Mouse (Mus musculus) embryonic facial prominence, embryonic 15.5 days (tissue): ENCODE data around the gene Lrrc59. TPM values are rescaled to one million over a fixed set of nuclear protein-coding genes. Genes with fewer than 3 reads are reported as not detected.
"Not testable (repeated sequence)": the region's sequence is repeated elsewhere in the genome, so short reads cannot be mapped to it uniquely, and the experiment has no call there.

Experiments
- ATAC-seq: fragments of 200-750 bp; cut with Nextera tagmentation; 2 replicates; pipeline ENCODE4 v1.8.0; 2017; ENCODE audit warnings: low read depth, moderate TSS enrichment; ENCODE audit not compliant: insufficient number of reproducible peaks, low FRiP score, low TSS enrichment
- H3K27ac ChIP-seq: fragments of 300-500 bp; sonication (generic); replicated peaks from 2 replicates; pipeline ENCODE4 v1.5.1; 2015; ENCODE audit warnings: mild to moderate bottlenecking, inconsistent platforms
- H3K27me3 ChIP-seq: fragments of 300-500 bp; sonication (generic); 2 replicates; pipeline ENCODE4 v1.6.1; 2015; ENCODE audit warnings: inconsistent platforms
- H3K36me3 ChIP-seq: fragments of 300-500 bp; sonication (generic); 2 replicates; pipeline ENCODE4 v1.6.1; 2015; ENCODE audit warnings: mild to moderate bottlenecking, inconsistent platforms
- H3K4me1 ChIP-seq: fragments of 300-500 bp; sonication (generic); 2 replicates; pipeline ENCODE4 v1.6.1; 2015; ENCODE audit warnings: inconsistent platforms
- H3K4me2 ChIP-seq: fragments of 300-500 bp; sonication (generic); replicated peaks from 2 replicates; pipeline ENCODE4 v1.6.1; 2015; ENCODE audit warnings: mild to moderate bottlenecking, inconsistent platforms
- H3K4me3 ChIP-seq: fragments of 300-500 bp; sonication (generic); replicated peaks from 2 replicates; pipeline ENCODE4 v1.5.1; 2015; ENCODE audit warnings: mild to moderate bottlenecking, inconsistent platforms
- H3K9ac ChIP-seq: fragments of 300-500 bp; sonication (generic); 2 replicates; pipeline ENCODE4 v1.6.1; 2015; ENCODE audit warnings: inconsistent platforms
- H3K9me3 ChIP-seq: fragments of 300-500 bp; sonication (generic); replicated peaks from 2 replicates; pipeline ENCODE4 v1.6.1; 2016; ENCODE audit warnings: inconsistent platforms
- WGBS: fragments of 180-500 bp; shearing (Covaris S2); methylation state at CpG from one replicate; pipeline ENCODE4 v1.1.7; 2015; 5-methylcytosine and 5-hydroxymethylcytosine counted together
- polyA plus RNA-seq: library from polyadenylated mRNA; unstranded; fragments of >200 nt; fragmentation: Nextera tagmentation; extraction: Ambion mirVana; gene quantifications from 2 replicates; pipeline ENCODE4 v1.2.1, GENCODE M21; 2015

Lrrc59 gene
- polyA plus RNA-seq, 1 experiment from 2014 or later = 216 TPM

GRCm38 (mm10) chr11:94634431-94634830, 4.9 kb downstream of the Lrrc59 start:
- Histone ChIP-seq H3K4me2 (no peak overlapping the region), H3K9me3 (no peaks in the 10 kb centered on the region), H3K27me3 (no peaks in the 10 kb centered on the region), H3K4me3 (no peak overlapping the region), H3K9ac (no peak overlapping the region), H3K27ac (no peak overlapping the region), H3K4me1 (peaks cover 12% of the 10 kb centered on the region), H3K36me3 (peaks cover 75% of the 10 kb centered on the region)
- WGBS = 84% methylated on average over 5 of the region's 5 CpGs
- ATAC-seq = no peak

GRCm38 (mm10) chr11:94644461-94645219, 15.1 kb downstream of the Lrrc59 start:
- no peaks in the 10 kb centered on the region for H3K4me1 ChIP-seq
- WGBS = 87% methylated on average over 8 of the region's 8 CpGs
- H3K27me3 ChIP-seq = no peaks in the 10 kb centered on the region
- H3K9me3 ChIP-seq = no peaks in the 10 kb centered on the region
- ATAC-seq = no peak
- no peak overlapping the region for H3K27ac ChIP-seq
- H3K9ac ChIP-seq = no peak overlapping the region
- peaks cover 84% of the 10 kb centered on the region for H3K36me3 ChIP-seq
- no peak overlapping the region for H3K4me2 ChIP-seq
- H3K4me3 ChIP-seq = no peak overlapping the region

- no peaks in the 10 kb centered on the region for H3K27me3 ChIP-seq
- peaks cover 77% of the 10 kb centered on the region for H3K36me3 ChIP-seq
- H3K9ac ChIP-seq = no peak overlapping the region
- no peak overlapping the region for H3K4me3 ChIP-seq
- no peak overlapping the region for H3K27ac ChIP-seq
- no peak overlapping the region for H3K4me2 ChIP-seq
- ATAC-seq = no peak
- H3K4me1 ChIP-seq = no peaks in the 10 kb centered on the region
- no peaks in the 10 kb centered on the region for H3K9me3 ChIP-seq
- WGBS = 93% methylated on average over 4 of the region's 4 CpGs
These were observed 16.9 kb downstream of the Lrrc59 start for GRCm38 (mm10) chr11:94646457-94646856.

GRCm38 (mm10) chr11:94651241-94651640, 21.7 kb downstream of the Lrrc59 start:
- Histone ChIP-seq H3K36me3 (peaks cover 32% of the 10 kb centered on the region), H3K4me1 (peaks cover 15% of the 10 kb centered on the region)
- H3K9ac ChIP-seq, ATAC-seq, H3K27me3 ChIP-seq, H3K9me3 ChIP-seq, H3K4me3 ChIP-seq, H3K27ac ChIP-seq, H3K4me2 ChIP-seq: not testable (repeated sequence)
- 92% methylated on average over 7 of the region's 7 CpGs for WGBS

- H3K27ac ChIP-seq = no peak overlapping the region
- ATAC-seq = no peak
- WGBS = 48% methylated on average over 8 of the region's 8 CpGs
- H3K9me3 ChIP-seq = no peaks in the 10 kb centered on the region
- peak overlapping the region; percentile 71 for H3K4me3 ChIP-seq
- no peak overlapping the region for H3K9ac ChIP-seq
- H3K4me1 ChIP-seq = peaks cover 15% of the 10 kb centered on the region
- H3K4me2 ChIP-seq = peak overlapping the region; percentile 78
- no peaks in the 10 kb centered on the region for H3K27me3 ChIP-seq
- H3K36me3 ChIP-seq = peaks cover 26% of the 10 kb centered on the region
These were observed 23.4 kb downstream of the Lrrc59 start for GRCm38 (mm10) chr11:94652973-94653372.

- Histone ChIP-seq H3K9ac (peak within 1 kb of the TSS; percentile 27), H3K27me3 (no peaks in the 10 kb centered on the region), H3K9me3 (no peaks in the 10 kb centered on the region), H3K36me3 (peaks cover 30% of the 10 kb centered on the region), H3K4me3 (peak within 1 kb of the TSS; percentile 71), H3K4me2 (peak within 1 kb of the TSS; percentile 78), H3K4me1 (peaks cover 15% of the 10 kb centered on the region), H3K27ac (peak within 1 kb of the TSS; percentile 96)
- peak; percentile 87 for ATAC-seq
- WGBS = under 1% methylated on average over 32 of the region's 32 CpGs
These were observed 24.3 kb downstream of the Lrrc59 start, which contains the start of the genes Mrpl27 and Eme1 for GRCm38 (mm10) chr11:94653663-94654436. Gene Mrpl27 (plus strand): TSS chr11:94653767. Gene Eme1 (minus strand): TSS chr11:94653964.

GRCm38 (mm10) chr11:94661344-94661743, 31.8 kb downstream of the Lrrc59 start:
- Histone ChIP-seq H3K27ac (no peak overlapping the region), H3K4me2 (no peak overlapping the region), H3K27me3 (no peaks in the 10 kb centered on the region), H3K4me3 (no peak overlapping the region), H3K4me1 (no peaks in the 10 kb centered on the region), H3K9ac (no peak overlapping the region), H3K36me3 (peaks cover 80% of the 10 kb centered on the region), H3K9me3 (no peaks in the 10 kb centered on the region)
- ATAC-seq = no peak
- WGBS = 58% methylated on average over 1 of the region's 1 CpGs

- no peak for ATAC-seq
- WGBS = 93% methylated on average over 6 of the region's 6 CpGs
These were observed 35.7 kb downstream of the Lrrc59 start for GRCm38 (mm10) chr11:94665281-94665680.

GRCm38 (mm10) chr11:94674984-94675383, 45.4 kb downstream of the Lrrc59 start:
- no peak overlapping the region for H3K27ac ChIP-seq
- H3K9ac ChIP-seq = no peak overlapping the region
- 69% methylated on average over 5 of the region's 5 CpGs for WGBS
- peaks cover 35% of the 10 kb centered on the region for H3K4me1 ChIP-seq
- no peak overlapping the region for H3K4me2 ChIP-seq
- no peak overlapping the region for H3K4me3 ChIP-seq
- no peaks in the 10 kb centered on the region for H3K9me3 ChIP-seq
- no peaks in the 10 kb centered on the region for H3K27me3 ChIP-seq
- ATAC-seq = no peak
- peaks cover 12% of the 10 kb centered on the region for H3K36me3 ChIP-seq

More at GRCm38 (mm10) chr11:94665281-94665680, 35.7 kb downstream of the Lrrc59 start:
- no peak overlapping the region for H3K4me2 ChIP-seq
- no peak overlapping the region for H3K4me3 ChIP-seq
- H3K4me1 ChIP-seq = no peaks in the 10 kb centered on the region
- H3K27me3 ChIP-seq = no peaks in the 10 kb centered on the region
- peaks cover 91% of the 10 kb centered on the region for H3K36me3 ChIP-seq
- H3K27ac ChIP-seq = no peak overlapping the region
- no peak overlapping the region for H3K9ac ChIP-seq
- no peaks in the 10 kb centered on the region for H3K9me3 ChIP-seq

GRCm38 (mm10) chr11:94675446-94675845, 45.9 kb downstream of the Lrrc59 start:
- peaks cover 7% of the 10 kb centered on the region for H3K36me3 ChIP-seq
- no peaks in the 10 kb centered on the region for H3K9me3 ChIP-seq
- no peak for ATAC-seq
- peak overlapping the region; percentile 66; the same call in 1 of the 2 replicates for H3K4me2 ChIP-seq
- no peak overlapping the region for H3K27ac ChIP-seq
- no peak overlapping the region; the same call in 1 of the 2 replicates for H3K4me3 ChIP-seq
- 75% methylated on average over 5 of the region's 5 CpGs for WGBS
- no peak overlapping the region for H3K9ac ChIP-seq
- H3K4me1 ChIP-seq = peaks cover 35% of the 10 kb centered on the region
- H3K27me3 ChIP-seq = no peaks in the 10 kb centered on the region

- H3K27ac ChIP-seq = peak overlapping the region; percentile 93
- H3K27me3 ChIP-seq = no peaks in the 10 kb centered on the region
- H3K9me3 ChIP-seq = no peaks in the 10 kb centered on the region
- WGBS = 38% methylated on average over 4 of the region's 4 CpGs
- ATAC-seq = no peak
- H3K9ac ChIP-seq = peak overlapping the region; percentile 97
- peak overlapping the region; percentile 85 for H3K4me3 ChIP-seq
- peak overlapping the region; percentile 66 for H3K4me2 ChIP-seq
- 0 out of 2 replicates have a peak, but pooled peaks cover 3% of the 10 kb centered on the region for H3K36me3 ChIP-seq
- H3K4me1 ChIP-seq = peaks cover 35% of the 10 kb centered on the region
These were observed 46.7 kb downstream of the Lrrc59 start for GRCm38 (mm10) chr11:94676308-94676707.
